Mouse (Mus musculus) limb, embryonic 15.5 days (tissue): ENCODE results near the gene Zfp429. TPM values are rescaled to one million over a fixed set of nuclear protein-coding genes. Genes with fewer than 3 reads are reported as not detected.
"Not testable (repeated sequence)": the region's sequence is repeated elsewhere in the genome, so short reads cannot be mapped to it uniquely, and the experiment has no call there.

Experiments used
- ATAC-seq: fragments of 200-750 bp; cut with Nextera tagmentation; 2 replicates; pipeline ENCODE4 v1.8.0; 2017; ENCODE audit warnings: low read depth, moderate TSS enrichment; ENCODE audit not compliant: insufficient number of reproducible peaks, low FRiP score, low TSS enrichment
- H3K27ac ChIP-seq: fragments of 300-500 bp; sonication (generic); 2 replicates; pipeline ENCODE4 v1.5.1; 2015; ENCODE audit warnings: moderate library complexity, mild to moderate bottlenecking, inconsistent platforms
- H3K27me3 ChIP-seq: fragments of 300-500 bp; sonication (generic); 2 replicates; pipeline ENCODE4 v1.6.1; 2015; ENCODE audit warnings: inconsistent platforms
- H3K36me3 ChIP-seq: fragments of 300-500 bp; sonication (generic); 2 replicates; pipeline ENCODE4 v1.6.1; 2015; ENCODE audit warnings: inconsistent platforms
- H3K4me1 ChIP-seq: fragments of 300-500 bp; sonication (generic); 2 replicates; pipeline ENCODE4 v1.6.1; 2015; ENCODE audit warnings: inconsistent platforms
- H3K4me2 ChIP-seq: fragments of 300-500 bp; sonication (generic); 2 replicates; pipeline ENCODE4 v1.6.1; 2015; ENCODE audit warnings: mild to moderate bottlenecking, inconsistent platforms
- H3K4me3 ChIP-seq: fragments of 300-500 bp; sonication (generic); 2 replicates; pipeline ENCODE4 v1.5.1; 2015; ENCODE audit warnings: mild to moderate bottlenecking, inconsistent platforms
- H3K9ac ChIP-seq: fragments of 300-500 bp; sonication (generic); 2 replicates; pipeline ENCODE4 v1.6.1; 2015; ENCODE audit warnings: inconsistent platforms
- H3K9me3 ChIP-seq: fragments of 300-500 bp; sonication (generic); 2 replicates; pipeline ENCODE4 v1.6.1; 2016; ENCODE audit warnings: inconsistent platforms
- WGBS: fragments of 180-500 bp; shearing (Covaris S2); methylation state at CpG from one replicate; pipeline ENCODE4 v1.1.7; 2015; 5-methylcytosine and 5-hydroxymethylcytosine counted together
- polyA plus RNA-seq: library from polyadenylated mRNA; unstranded; fragments of >200 nt; fragmentation: Nextera tagmentation; extraction: Ambion mirVana; gene quantifications from 2 replicates; pipeline ENCODE4 v1.2.1, GENCODE M21; 2015

The Zfp429 gene
- polyA plus RNA-seq, result 7.2 and 7.6 TPM in 2 replicates

- H3K9ac ChIP-seq, result peak within 1 kb of the TSS; percentile 42; the same call in 1 of the 2 replicates
- WGBS, result 5% methylated on average over 15 of the region's 16 CpGs
- peak within 1 kb of the TSS; percentile 44 for H3K4me2 ChIP-seq
- H3K27me3 ChIP-seq, H3K9me3 ChIP-seq, H3K4me1 ChIP-seq, H3K36me3 ChIP-seq: not testable (repeated sequence)
- H3K4me3 ChIP-seq, result peak within 1 kb of the TSS; percentile 61
- peak; percentile 88 for ATAC-seq
- peak within 1 kb of the TSS; percentile 77 for H3K27ac ChIP-seq
Observed at GRCm38 (mm10) chr13:67399183-67399903, at the start of gene Zfp429. Gene Zfp429 (minus strand): TSS chr13:67399819.

GRCm38 (mm10) chr13:67437095-67437494 lies 37.5 kb upstream of the Zfp429 start:
- H3K9ac ChIP-seq, H3K4me3 ChIP-seq, ATAC-seq, H3K9me3 ChIP-seq, H3K27ac ChIP-seq, H3K4me1 ChIP-seq, H3K27me3 ChIP-seq, H3K4me2 ChIP-seq: not testable (repeated sequence)
- H3K36me3 ChIP-seq, result peaks cover 15% of the 10 kb centered on the region; the same call in 1 of the 2 replicates
- WGBS, result 62% methylated on average over 1 of the region's 3 CpGs

- no peak for ATAC-seq
- Histone ChIP-seq H3K27ac (no peak overlapping the region), H3K36me3 (no peaks in the 10 kb centered on the region), H3K9ac (no peak overlapping the region), H3K4me1 (no peaks in the 10 kb centered on the region), H3K4me3 (no peak overlapping the region), H3K4me2 (no peak overlapping the region), H3K9me3 (no peaks in the 10 kb centered on the region), H3K27me3 (no peaks in the 10 kb centered on the region)
- WGBS, result 77% methylated on average over 3 of the region's 3 CpGs
Observed at GRCm38 (mm10) chr13:67428116-67428515, 28.5 kb upstream of the Zfp429 start.

GRCm38 (mm10) chr13:67425699-67426098 lies 26.1 kb upstream of the Zfp429 start:
- not testable (repeated sequence) for H3K27me3 ChIP-seq, H3K27ac ChIP-seq, H3K4me3 ChIP-seq, ATAC-seq, H3K4me1 ChIP-seq, H3K36me3 ChIP-seq, H3K9ac ChIP-seq, H3K9me3 ChIP-seq, H3K4me2 ChIP-seq

- not testable (repeated sequence) for ATAC-seq, H3K36me3 ChIP-seq, H3K4me1 ChIP-seq, H3K9ac ChIP-seq, H3K9me3 ChIP-seq, H3K27ac ChIP-seq, H3K4me2 ChIP-seq, H3K4me3 ChIP-seq, H3K27me3 ChIP-seq
- 86% methylated on average over 2 of the region's 2 CpGs for WGBS
Observed at GRCm38 (mm10) chr13:67422532-67422931, 22.9 kb upstream of the Zfp429 start.

- no peaks in the 10 kb centered on the region for H3K27me3 ChIP-seq
- H3K4me1 ChIP-seq, result peaks cover 4% of the 10 kb centered on the region; the same call in 1 of the 2 replicates
- peak within 1 kb of the TSS; percentile 57 for H3K4me3 ChIP-seq
- peak within 1 kb of the TSS; percentile 81 for H3K4me2 ChIP-seq
- H3K9me3 ChIP-seq, result no peaks in the 10 kb centered on the region
- ATAC-seq, result no peak
- 0 out of 2 replicates have a peak within 1 kb of the TSS, but pooled peaks have one; percentile 17 for H3K27ac ChIP-seq
- H3K36me3 ChIP-seq, result no peaks in the 10 kb centered on the region
- H3K9ac ChIP-seq, result peak within 1 kb of the TSS; percentile 56
- WGBS, result 1% methylated on average over 22 of the region's 22 CpGs
Observed at GRCm38 (mm10) chr13:67421207-67421857, 21.7 kb upstream of the Zfp429 start, which contains the start of gene Zfp459. Gene Zfp459 (minus strand): TSS chr13:67421418.

GRCm38 (mm10) chr13:67420558-67421206 lies 21.1 kb upstream of the Zfp429 start:
- no peaks in the 10 kb centered on the region for H3K9me3 ChIP-seq
- H3K4me3 ChIP-seq, result peak overlapping the region; percentile 57
- 0 out of 2 replicates have a peak overlapping the region, but pooled peaks have one; percentile 17 for H3K27ac ChIP-seq
- no peaks in the 10 kb centered on the region for H3K36me3 ChIP-seq
- peak overlapping the region; percentile 56 for H3K9ac ChIP-seq
- H3K27me3 ChIP-seq, result no peaks in the 10 kb centered on the region
- H3K4me1 ChIP-seq, result peaks cover 4% of the 10 kb centered on the region; the same call in 1 of the 2 replicates
- peak overlapping the region; percentile 81 for H3K4me2 ChIP-seq
- no peak for ATAC-seq
- 30% methylated on average over 11 of the region's 11 CpGs for WGBS

- no peak overlapping the region for H3K4me2 ChIP-seq
- H3K9me3 ChIP-seq, result no peaks in the 10 kb centered on the region
- 87% methylated on average over 3 of the region's 3 CpGs for WGBS
- no peaks in the 10 kb centered on the region for H3K36me3 ChIP-seq
- H3K27me3 ChIP-seq, result no peaks in the 10 kb centered on the region
- no peak overlapping the region for H3K9ac ChIP-seq
- H3K4me1 ChIP-seq, result peaks cover 4% of the 10 kb centered on the region; the same call in 1 of the 2 replicates
- ATAC-seq, result no peak
- H3K4me3 ChIP-seq, result no peak overlapping the region
- no peak overlapping the region for H3K27ac ChIP-seq
Observed at GRCm38 (mm10) chr13:67416811-67417210, 17.2 kb upstream of the Zfp429 start.

GRCm38 (mm10) chr13:67415759-67416158 lies 16.1 kb upstream of the Zfp429 start:
- WGBS, result 87% methylated on average over 6 of the region's 6 CpGs
- H3K27ac ChIP-seq, result no peak overlapping the region
- H3K36me3 ChIP-seq, result no peaks in the 10 kb centered on the region
- H3K27me3 ChIP-seq, result no peaks in the 10 kb centered on the region
- H3K4me3 ChIP-seq, result no peak overlapping the region
- H3K4me1 ChIP-seq, result peaks cover under 1% of the 10 kb centered on the region; the same call in 1 of the 2 replicates
- H3K4me2 ChIP-seq, result no peak overlapping the region
- H3K9me3 ChIP-seq, result no peaks in the 10 kb centered on the region
- H3K9ac ChIP-seq, result no peak overlapping the region
- ATAC-seq, result no peak

GRCm38 (mm10) chr13:67413634-67414033 lies 14.0 kb upstream of the Zfp429 start:
- H3K4me3 ChIP-seq, ATAC-seq, H3K4me2 ChIP-seq, H3K9me3 ChIP-seq, H3K4me1 ChIP-seq, H3K27me3 ChIP-seq, H3K36me3 ChIP-seq, H3K27ac ChIP-seq, H3K9ac ChIP-seq: not testable (repeated sequence)
- 66% methylated on average over 3 of the region's 3 CpGs for WGBS

GRCm38 (mm10) chr13:67376255-67376654 lies 23.4 kb downstream of the Zfp429 start:
- H3K4me2 ChIP-seq, H3K27ac ChIP-seq, ATAC-seq, H3K9ac ChIP-seq, H3K36me3 ChIP-seq, H3K4me1 ChIP-seq, H3K9me3 ChIP-seq, H3K4me3 ChIP-seq, H3K27me3 ChIP-seq: not testable (repeated sequence)
- WGBS, result 77% methylated on average over 3 of the region's 3 CpGs
